ENCODE assay signal across 14 mouse cellular contexts in genomic region chr4:65430804-65431203, GRCm38 (mm10).
DNase-seq lines count a peak whose midpoint lies in the region; ATAC-seq and TF ChIP-seq lines count a peak whose summit lies in the region.
"Had no signal": no experiment of that assay in that cellular context is flagged by ENCODE, and none has a peak within 500 bp of the region (broad histone marks: within the 10 kb centered on the region; RNA-seq: fewer than 3 reads in every experiment).

No protein-coding gene starts in this region.

- WGBS in forebrain, embryonic 12.5 days, result 69% methylated on average over 3 of the region's 3 CpGs
- WGBS in forebrain, postnatal 0 days, result 28% methylated on average over 3 of the region's 3 CpGs
- 58% methylated on average over 3 of the region's 3 CpGs for WGBS in kidney, embryonic 15.5 days
- WGBS in forebrain, embryonic 15.5 days, result 23% methylated on average over 3 of the region's 3 CpGs

- peak; percentile 51; the same call in 1 of the 2 replicates for ATAC-seq in forebrain, embryonic 12.5 days (ENCODE audit: low FRiP score)
- no peak for ATAC-seq in forebrain, postnatal 0 days
- no peak for ATAC-seq in kidney, embryonic 15.5 days (replicated peaks; ENCODE audit: low FRiP score)
- peak; percentile 78 for ATAC-seq in forebrain, embryonic 15.5 days (replicated peaks)
- no peak for ATAC-seq in CD4-positive, CD25-positive, alpha-beta regulatory T cell, adult 4 months

- no peak for TF ChIP-seq CTCF in forebrain, postnatal 0 days (IDR thresholded peaks at IDR 0.05; ENCODE audit: low read depth)

- no peaks in the 10 kb centered on the region for H3K36me3 ChIP-seq in forebrain, embryonic 12.5 days (replicated peaks)
- H3K36me3 ChIP-seq in forebrain, postnatal 0 days (ENCODE audit: insufficient read depth), result no peaks in the 10 kb centered on the region
- no peaks in the 10 kb centered on the region for H3K36me3 ChIP-seq in kidney, embryonic 15.5 days
- H3K36me3 ChIP-seq in forebrain, embryonic 15.5 days, result no peaks in the 10 kb centered on the region
- H3K36me3 ChIP-seq: heart, embryonic 10.5 days had no signal

- H3K9me3 ChIP-seq in forebrain, embryonic 12.5 days, result no peaks in the 10 kb centered on the region
- no peaks in the 10 kb centered on the region for H3K9me3 ChIP-seq in forebrain, postnatal 0 days (ENCODE audit: low read length)
- H3K9me3 ChIP-seq in kidney, embryonic 15.5 days (replicated peaks), result no peaks in the 10 kb centered on the region
- no peaks in the 10 kb centered on the region for H3K9me3 ChIP-seq in forebrain, embryonic 15.5 days
- H3K9me3 ChIP-seq: heart, embryonic 10.5 days had no signal

- H3K4me3 ChIP-seq in forebrain, embryonic 12.5 days (replicated peaks), result no peak overlapping the region
- no peak overlapping the region for H3K4me3 ChIP-seq in forebrain, postnatal 0 days (ENCODE audit: low read depth, low read length)
- H3K4me3 ChIP-seq in kidney, embryonic 15.5 days (replicated peaks), result no peak overlapping the region
- no peak overlapping the region for H3K4me3 ChIP-seq in forebrain, embryonic 15.5 days
- H3K4me3 ChIP-seq: heart, embryonic 10.5 days had no signal

- no peaks in the 10 kb centered on the region for H3K4me1 ChIP-seq in forebrain, embryonic 12.5 days
- no peaks in the 10 kb centered on the region for H3K4me1 ChIP-seq in forebrain, postnatal 0 days (ENCODE audit: insufficient read depth)
- H3K4me1 ChIP-seq in kidney, embryonic 15.5 days, result 0 out of 2 replicates have a peak, but pooled peaks cover 2% of the 10 kb centered on the region
- H3K4me1 ChIP-seq in forebrain, embryonic 15.5 days, result peaks cover 4% of the 10 kb centered on the region; the same call in 1 of the 2 replicates
- H3K4me1 ChIP-seq: heart, embryonic 10.5 days had no signal

- H3K4me2 ChIP-seq in forebrain, embryonic 12.5 days, result no peak overlapping the region
- H3K4me2 ChIP-seq in forebrain, postnatal 0 days (ENCODE audit: low read depth), result no peak overlapping the region
- no peak overlapping the region for H3K4me2 ChIP-seq in kidney, embryonic 15.5 days
- H3K4me2 ChIP-seq in forebrain, embryonic 15.5 days (replicated peaks), result no peak overlapping the region

- DNase-seq in forebrain, postnatal 0 days, result no peak
- peak; percentile 40 for DNase-seq in kidney, postnatal 10 days
- DNase-seq in lung, postnatal 10 days, result peak; percentile 5
- no peak for DNase-seq in lung, adult 18-20 months
- DNase-seq: cerebellum, adult 11 months; gastrocnemius, postnatal 25 days; kidney, adult 11 months; layer of hippocampus, adult 9-11 months had no signal

- no peak overlapping the region for H3K9ac ChIP-seq in forebrain, embryonic 12.5 days
- H3K9ac ChIP-seq in forebrain, postnatal 0 days, result no peak overlapping the region
- no peak overlapping the region for H3K9ac ChIP-seq in kidney, embryonic 15.5 days
- H3K9ac ChIP-seq in forebrain, embryonic 15.5 days (replicated peaks), result no peak overlapping the region
- H3K9ac ChIP-seq: liver, embryonic 14.5 days had no signal

- H3K27ac ChIP-seq in forebrain, embryonic 12.5 days, result no peak overlapping the region
- H3K27ac ChIP-seq in forebrain, postnatal 0 days (ENCODE audit: low read depth, low read length), result no peak overlapping the region
- no peak overlapping the region for H3K27ac ChIP-seq in kidney, embryonic 15.5 days
- no peak overlapping the region for H3K27ac ChIP-seq in forebrain, embryonic 15.5 days (replicated peaks)
- H3K27ac ChIP-seq: heart, embryonic 10.5 days; liver, embryonic 14.5 days had no signal

- no peaks in the 10 kb centered on the region for H3K27me3 ChIP-seq in forebrain, embryonic 12.5 days
- H3K27me3 ChIP-seq in forebrain, postnatal 0 days (ENCODE audit: insufficient read depth, low read length), result no peaks in the 10 kb centered on the region
- H3K27me3 ChIP-seq in kidney, embryonic 15.5 days, result no peaks in the 10 kb centered on the region
- no peaks in the 10 kb centered on the region for H3K27me3 ChIP-seq in forebrain, embryonic 15.5 days

Comparison
In these comparisons a context has a peak if more than half of its experiments do, and no peak if none do; other contexts are left out.
1. ATAC-seq: peak in forebrain, embryonic 12.5 days (single experiment) and forebrain, embryonic 15.5 days (single experiment); none in forebrain, postnatal 0 days (single experiment), kidney, embryonic 15.5 days (single experiment) and CD4-positive, CD25-positive, alpha-beta regulatory T cell, adult 4 months (single experiment).
2. DNase-seq: peak in kidney, postnatal 10 days (single experiment) and lung, postnatal 10 days (single experiment); none in forebrain, postnatal 0 days (single experiment) and lung, adult 18-20 months (0 of 2).